Mouse (Mus musculus) right cerebral cortex, adult 2 months (tissue): ENCODE measurements at regions not wholly inside any gene's neighbourhood (a gene's known extent, or its start where the extent isn't known, plus 50 kb on each side); places are given as distances from the start of the nearest gene placed in this dataset.

Experiments used
- DNase-seq, 2 experiments: peaks; one replicate each; pipeline ENCODE4 v3.0.0; 2021 to 2022; ENCODE audit warnings: low spot score in 2 of 2

DNA sequence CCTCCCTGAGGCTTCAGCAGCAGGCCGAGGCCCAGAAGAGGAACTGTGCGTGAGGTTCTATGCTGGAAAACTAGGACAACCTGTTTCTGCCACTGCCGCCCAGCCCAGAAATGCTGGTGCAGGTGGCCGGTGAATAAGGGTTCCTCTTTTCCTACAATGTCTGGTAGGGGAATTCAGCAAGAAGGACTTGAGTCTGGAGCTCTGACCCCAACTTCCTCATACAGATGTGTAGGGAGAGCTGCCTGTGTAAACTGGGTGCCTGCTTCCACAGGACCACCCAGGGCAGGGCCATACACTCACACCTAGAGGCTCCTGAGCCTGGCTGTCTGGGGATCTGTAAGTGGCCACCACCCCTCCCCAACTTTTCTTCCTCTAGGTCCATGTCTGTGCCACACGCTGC lies 60.3 kb upstream of the Id2 start:
- no peak for DNase-seq

DNA sequence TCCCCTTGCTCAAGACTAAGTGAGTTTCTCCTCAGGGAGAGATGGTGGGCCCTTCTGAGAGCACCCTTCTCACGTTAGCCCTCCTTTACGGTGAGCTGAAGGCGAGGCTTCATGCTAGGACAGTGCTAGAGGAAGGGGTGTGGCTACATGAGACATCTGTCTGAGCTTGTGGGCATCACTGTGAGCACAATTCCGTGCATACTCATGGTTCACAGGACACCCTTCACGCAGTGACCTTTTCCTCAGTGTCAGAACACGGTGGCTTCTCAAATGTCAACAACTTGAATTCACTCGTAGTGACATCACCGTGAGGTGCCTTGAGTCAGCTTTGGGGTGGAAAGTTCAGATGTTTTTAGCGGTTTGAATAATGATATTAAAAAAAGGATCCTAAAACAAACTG lies 58.5 kb upstream of the Id2 start:
- DNase-seq, result no peak

DNA sequence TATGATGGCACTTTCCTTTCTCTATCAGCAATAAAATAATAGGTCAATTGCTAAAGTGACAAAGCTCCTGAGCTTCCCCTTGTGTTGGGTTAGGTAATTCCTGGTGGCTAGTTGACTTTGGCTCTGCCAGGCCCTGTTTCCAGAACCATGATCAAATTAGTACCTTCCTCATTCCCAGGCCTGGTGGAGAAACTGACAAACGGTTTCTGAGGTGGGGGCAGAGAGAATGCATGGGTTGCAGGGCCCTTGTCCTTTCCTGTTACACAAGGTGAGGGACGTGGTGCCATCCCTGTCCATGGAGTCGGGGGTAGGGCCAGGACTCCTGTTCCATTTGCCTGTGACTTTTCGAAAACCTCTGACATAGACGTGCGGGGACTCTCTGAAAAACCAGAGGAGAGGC lies 51.2 kb upstream of the Id2 start:
- DNase-seq, result no peak
